Mouse (Mus musculus): ENCODE results near the gene Tmem88. TPM values are rescaled to one million over a fixed set of nuclear protein-coding genes. Genes with fewer than 3 reads are reported as not detected.
A peak's percentile ranks its signal among the peaks of the same experiment; 100 is the strongest.

Tmem88 gene
- polyA plus RNA-seq, 1 experiment from 2014 or later, result 7.0 TPM

DNA sequence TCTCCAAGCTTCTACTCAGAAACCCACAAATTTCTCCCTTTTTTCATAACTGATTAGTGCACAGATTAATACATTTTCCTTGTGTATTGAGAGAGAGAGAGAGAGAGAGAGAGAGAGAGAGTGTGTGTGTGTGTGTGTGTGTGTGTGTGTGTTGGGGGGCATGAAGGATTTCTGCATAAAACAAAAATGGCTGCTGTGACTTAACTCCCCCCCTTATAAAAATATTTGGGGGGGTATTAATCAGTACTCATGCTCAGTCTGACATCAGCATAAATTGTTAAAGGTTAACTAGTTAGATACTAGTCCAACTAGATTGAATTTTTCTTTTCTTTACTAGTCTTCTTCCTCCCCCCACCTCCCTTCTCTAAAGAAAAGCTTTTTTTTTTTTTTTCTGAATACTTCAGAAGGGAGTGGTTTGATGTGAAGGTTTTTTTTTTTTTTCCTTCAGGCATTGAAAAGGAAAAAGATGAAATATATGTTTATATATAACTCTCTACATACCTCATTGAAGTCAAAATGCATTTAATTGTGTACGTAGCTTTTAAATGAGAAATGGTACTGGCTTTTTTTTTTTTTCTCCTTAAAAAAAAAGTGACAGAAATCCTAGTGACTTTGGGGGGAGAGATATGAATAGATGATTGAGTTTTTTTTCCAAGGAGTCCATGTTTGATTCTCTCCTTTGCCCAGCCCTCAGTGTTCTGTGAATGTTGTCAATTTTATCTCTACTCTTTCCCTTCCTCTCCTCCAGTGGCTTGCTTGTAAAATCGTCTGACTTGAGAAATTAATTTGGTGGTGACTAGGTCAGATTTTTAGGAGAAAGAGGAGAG lies 27.8 kb downstream of the Tmem88 start:
- Histone ChIP-seq H3K36me3 (peaks cover 9% of the 10 kb centered on the region; the same call in 1 of the 2 replicates), H3K27ac (peak overlapping the region; percentile 100), H3K9me3 (no peaks in the 10 kb centered on the region), H3K4me3 (replicated peaks) (peak overlapping the region; percentile 95), H3K9ac (replicated peaks) (peak overlapping the region; percentile 99), H3K4me2 (replicated peaks) (peak overlapping the region; percentile 96), H3K4me1 (replicated peaks) (peaks cover 54% of the 10 kb centered on the region), H3K27me3 (no peaks in the 10 kb centered on the region)
- ATAC-seq, result no peak
- WGBS, result 23% methylated on average over 2 of the region's 2 CpGs

DNA sequence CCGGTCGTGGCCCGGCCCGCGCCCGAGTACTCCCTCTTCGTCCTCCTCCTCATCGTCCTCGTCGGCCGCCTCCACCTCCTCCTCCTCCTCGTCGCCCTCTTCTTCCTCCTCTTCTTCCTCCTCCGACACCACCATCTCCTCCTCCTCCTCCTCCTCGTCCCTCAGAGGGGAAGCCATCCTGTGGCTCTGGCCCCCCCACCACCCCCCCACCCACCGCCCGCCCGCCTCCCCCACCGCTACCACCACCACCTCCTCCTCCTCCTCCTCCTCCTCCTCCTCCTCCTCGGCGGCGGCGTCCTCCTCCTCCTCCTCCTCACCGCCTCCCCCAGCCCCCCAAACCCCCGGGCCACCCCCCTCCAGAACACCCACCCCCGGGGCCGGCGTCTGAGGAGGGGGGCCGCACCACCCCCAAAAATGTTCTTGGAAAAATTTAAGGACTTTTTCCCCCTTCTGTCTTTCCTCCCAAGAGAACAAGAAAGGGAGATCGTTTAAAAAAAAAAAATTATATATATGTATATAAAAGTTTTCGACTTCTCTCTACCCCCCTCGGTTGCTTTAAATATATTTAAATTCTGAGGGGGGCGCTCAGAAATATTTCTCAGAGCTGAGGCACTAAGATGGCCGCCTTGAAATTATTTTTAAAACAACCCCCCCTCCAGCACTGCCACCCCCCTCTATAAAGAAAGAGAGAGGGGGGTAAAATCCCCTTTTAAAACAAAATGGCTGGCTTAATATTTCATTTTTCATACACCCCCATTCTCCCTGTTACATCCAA lies 28.6 kb downstream of the Tmem88 start, which contains the start of gene Chd3:
TSS of gene Chd3 (minus strand) at position 192 of the 775 bp plus-strand sequence.
- no peak for ATAC-seq
- Histone ChIP-seq H3K9me3 (no peaks in the 10 kb centered on the region), H3K4me2 (replicated peaks) (peak within 1 kb of the TSS; percentile 96), H3K27ac (peak within 1 kb of the TSS; percentile 100), H3K36me3 (peaks cover 9% of the 10 kb centered on the region; the same call in 1 of the 2 replicates), H3K9ac (replicated peaks) (peak within 1 kb of the TSS; percentile 99), H3K4me1 (replicated peaks) (peaks cover 62% of the 10 kb centered on the region), H3K27me3 (no peaks in the 10 kb centered on the region), H3K4me3 (replicated peaks) (peak within 1 kb of the TSS; percentile 95)
- WGBS, result under 1% methylated on average over 24 of the region's 34 CpGs

GRCm38 (mm10) chr11:69368356-69369214 lies 29.4 kb downstream of the Tmem88 start:
- Histone ChIP-seq H3K4me3 (replicated peaks) (peak overlapping the region; percentile 95), H3K4me2 (replicated peaks) (peak overlapping the region; percentile 96), H3K4me1 (replicated peaks) (peaks cover 70% of the 10 kb centered on the region), H3K9me3 (no peaks in the 10 kb centered on the region), H3K36me3 (peaks cover 14% of the 10 kb centered on the region), H3K9ac (replicated peaks) (peak overlapping the region; percentile 99), H3K27ac (peak overlapping the region; percentile 100), H3K27me3 (no peaks in the 10 kb centered on the region)
- WGBS, result under 1% methylated on average over 46 of the region's 106 CpGs
- peak; percentile 7; the same call in 1 of the 2 replicates for ATAC-seq

- H3K4me1 ChIP-seq (replicated peaks), result peaks cover 70% of the 10 kb centered on the region
- peak overlapping the region; percentile 96 for H3K4me2 ChIP-seq (replicated peaks)
- whole genome bisulfite sequencing, result under 1% methylated on average over 22 of the region's 22 CpGs
- peak overlapping the region; percentile 99 for H3K9ac ChIP-seq (replicated peaks)
- no peaks in the 10 kb centered on the region for H3K27me3 ChIP-seq
- H3K36me3 ChIP-seq, result peaks cover 16% of the 10 kb centered on the region
- no peaks in the 10 kb centered on the region for H3K9me3 ChIP-seq
- peak overlapping the region; percentile 100 for H3K27ac ChIP-seq
- ATAC-seq, result no peak
- peak overlapping the region; percentile 95 for H3K4me3 ChIP-seq (replicated peaks)
Observed at GRCm38 (mm10) chr11:69367616-69368355, 30.2 kb downstream of the Tmem88 start.

DNA sequence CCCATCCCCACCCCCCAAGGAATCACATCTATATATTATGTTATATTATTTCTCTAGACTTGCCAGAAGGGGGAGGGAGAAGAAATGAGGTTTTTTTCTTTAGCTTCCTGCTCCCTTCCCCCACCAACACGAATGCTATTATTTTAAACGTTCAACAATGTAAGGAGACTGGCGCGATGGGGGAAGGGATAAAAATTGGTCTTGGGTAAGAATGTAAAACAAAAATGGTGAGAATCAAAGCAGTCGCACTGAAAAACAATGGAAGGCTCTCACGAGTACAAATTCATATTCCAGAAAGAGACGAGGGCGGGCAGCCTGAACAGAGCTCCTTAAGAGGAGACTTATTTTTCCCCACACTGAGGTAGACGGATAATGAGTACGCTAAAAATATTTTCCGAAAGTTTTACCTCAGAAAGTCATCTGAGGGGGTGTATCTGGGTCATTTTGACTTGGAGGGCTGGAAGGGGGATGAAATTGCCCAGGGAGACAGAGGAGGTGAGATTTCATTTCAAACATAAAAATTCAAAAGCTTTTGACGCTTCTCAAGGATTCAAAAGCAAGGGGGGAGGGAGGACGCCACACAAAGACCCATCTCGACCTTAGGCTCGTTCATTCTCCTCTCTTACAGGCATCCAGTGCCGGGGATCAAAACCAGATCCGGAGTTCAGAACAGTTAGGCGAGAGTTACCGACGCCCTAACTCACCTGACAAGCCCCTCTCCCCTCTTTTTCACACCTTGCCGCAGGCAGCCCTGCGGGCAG lies 31.0 kb downstream of the Tmem88 start:
- Histone ChIP-seq H3K27me3 (no peaks in the 10 kb centered on the region), H3K4me3 (replicated peaks) (peak overlapping the region; percentile 95), H3K9ac (replicated peaks) (peak overlapping the region; percentile 99), H3K27ac (peak overlapping the region; percentile 100), H3K9me3 (no peaks in the 10 kb centered on the region), H3K36me3 (peaks cover 23% of the 10 kb centered on the region), H3K4me2 (replicated peaks) (peak overlapping the region; percentile 96), H3K4me1 (replicated peaks) (peaks cover 62% of the 10 kb centered on the region)
- ATAC-seq, result 0 out of 2 replicates have a peak, but pooled peaks have one; percentile 1
- under 1% methylated on average over 22 of the region's 22 CpGs for WGBS

- Histone ChIP-seq H3K4me3 (replicated peaks) (peak overlapping the region; percentile 95), H3K27me3 (no peaks in the 10 kb centered on the region), H3K36me3 (peaks cover 30% of the 10 kb centered on the region), H3K9ac (replicated peaks) (peak overlapping the region; percentile 99), H3K27ac (peak overlapping the region; percentile 100), H3K4me1 (replicated peaks) (peaks cover 55% of the 10 kb centered on the region), H3K9me3 (no peaks in the 10 kb centered on the region), H3K4me2 (replicated peaks) (peak overlapping the region; percentile 96)
- WGBS, result under 1% methylated on average over 26 of the region's 26 CpGs
- peak; percentile 83 for ATAC-seq
Observed at GRCm38 (mm10) chr11:69366157-69366854, 31.7 kb downstream of the Tmem88 start.

DNA sequence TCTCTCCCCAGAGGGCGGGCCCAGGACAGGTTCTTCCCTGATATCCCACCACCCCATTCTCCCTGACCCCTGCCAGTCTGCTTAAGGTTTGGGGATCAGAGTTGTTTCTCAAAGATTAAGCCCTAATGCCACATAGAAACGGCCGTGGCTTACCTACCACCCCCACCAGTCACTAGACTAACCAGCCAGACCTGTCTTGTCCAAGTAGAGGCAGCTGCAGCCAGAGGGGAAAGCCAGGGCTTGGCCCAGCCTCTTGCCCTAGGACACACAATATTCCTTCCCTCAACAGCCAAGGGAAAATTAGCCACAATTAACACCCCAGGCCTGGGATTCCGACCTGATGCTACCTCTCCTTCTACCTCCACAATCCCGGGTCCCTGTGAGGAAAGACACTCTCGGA lies 32.3 kb downstream of the Tmem88 start:
- peak; percentile 5; the same call in 1 of the 2 replicates for ATAC-seq
- H3K4me1 ChIP-seq (replicated peaks), result peaks cover 49% of the 10 kb centered on the region
- peak overlapping the region; percentile 95 for H3K4me3 ChIP-seq (replicated peaks)
- 21% methylated on average over 6 of the region's 6 CpGs for WGBS
- H3K4me2 ChIP-seq (replicated peaks), result peak overlapping the region; percentile 96
- peak overlapping the region; percentile 99 for H3K9ac ChIP-seq (replicated peaks)
- H3K36me3 ChIP-seq, result peaks cover 36% of the 10 kb centered on the region
- peak overlapping the region; percentile 100 for H3K27ac ChIP-seq
- H3K27me3 ChIP-seq, result no peaks in the 10 kb centered on the region
- no peaks in the 10 kb centered on the region for H3K9me3 ChIP-seq

- 3% methylated on average over 6 of the region's 6 CpGs for WGBS
- Histone ChIP-seq H3K9ac (replicated peaks) (peak overlapping the region; percentile 99), H3K4me3 (replicated peaks) (0 out of 2 replicates have a peak overlapping the region, but pooled peaks have one; percentile 7), H3K27me3 (no peaks in the 10 kb centered on the region), H3K36me3 (peaks cover 44% of the 10 kb centered on the region), H3K4me2 (replicated peaks) (peak overlapping the region; percentile 96), H3K27ac (peak overlapping the region; percentile 100), H3K9me3 (no peaks in the 10 kb centered on the region), H3K4me1 (replicated peaks) (peaks cover 44% of the 10 kb centered on the region)
- peak; percentile 65 for ATAC-seq
Observed at GRCm38 (mm10) chr11:69364910-69365309, 33.1 kb downstream of the Tmem88 start.

- H3K9ac ChIP-seq (replicated peaks), result peak overlapping the region; percentile 99
- no peak for ATAC-seq
- 51% methylated on average over 8 of the region's 8 CpGs for WGBS
Observed at GRCm38 (mm10) chr11:69364376-69364775, 33.7 kb downstream of the Tmem88 start.

GRCm38 (mm10) chr11:69362479-69362878 lies 35.6 kb downstream of the Tmem88 start:
- no peak overlapping the region for H3K4me2 ChIP-seq (replicated peaks)
- peaks cover 68% of the 10 kb centered on the region for H3K36me3 ChIP-seq
- no peaks in the 10 kb centered on the region for H3K9me3 ChIP-seq
- WGBS, result 93% methylated on average over 2 of the region's 2 CpGs
- H3K9ac ChIP-seq (replicated peaks), result no peak overlapping the region
- no peak overlapping the region for H3K4me3 ChIP-seq (replicated peaks)
- no peak overlapping the region for H3K27ac ChIP-seq
- H3K4me1 ChIP-seq (replicated peaks), result peaks cover 34% of the 10 kb centered on the region
- no peak for ATAC-seq
- H3K27me3 ChIP-seq, result no peaks in the 10 kb centered on the region

More at GRCm38 (mm10) chr11:69364376-69364775, 33.7 kb downstream of the Tmem88 start:
- H3K4me2 ChIP-seq (replicated peaks), result peak overlapping the region; percentile 96
- H3K27me3 ChIP-seq, result no peaks in the 10 kb centered on the region
- H3K36me3 ChIP-seq, result peaks cover 49% of the 10 kb centered on the region
- 0 out of 2 replicates have a peak overlapping the region, but pooled peaks have one; percentile 7 for H3K4me3 ChIP-seq (replicated peaks)
- peak overlapping the region; percentile 100 for H3K27ac ChIP-seq
- H3K4me1 ChIP-seq (replicated peaks), result peaks cover 41% of the 10 kb centered on the region
- H3K9me3 ChIP-seq, result no peaks in the 10 kb centered on the region
